Mouse (Mus musculus): ENCODE measurements around the gene Thada.

Gene Thada

DNA sequence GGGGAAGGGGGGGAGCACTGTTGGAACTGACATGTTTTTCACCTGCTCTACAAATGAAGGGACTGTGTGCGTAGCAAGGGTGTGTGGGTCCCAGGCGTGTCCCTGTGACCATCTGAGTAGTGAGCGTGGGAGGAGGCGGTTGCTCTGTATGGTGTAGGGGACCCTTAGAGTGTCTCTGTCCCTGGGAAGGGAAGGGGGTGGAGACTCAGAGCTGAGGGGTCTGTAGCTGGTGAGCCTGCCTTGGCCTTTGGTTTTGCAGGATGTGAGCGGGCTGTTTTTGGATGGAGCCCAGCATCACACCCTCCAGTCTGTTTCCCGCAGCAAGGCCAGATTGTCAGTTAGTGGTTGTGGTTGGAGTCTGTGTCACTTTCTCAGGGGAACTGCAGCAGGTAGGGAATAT is 324.3 kb downstream of the Thada start:
- peak; percentile 97 for DNase-seq

DNA sequence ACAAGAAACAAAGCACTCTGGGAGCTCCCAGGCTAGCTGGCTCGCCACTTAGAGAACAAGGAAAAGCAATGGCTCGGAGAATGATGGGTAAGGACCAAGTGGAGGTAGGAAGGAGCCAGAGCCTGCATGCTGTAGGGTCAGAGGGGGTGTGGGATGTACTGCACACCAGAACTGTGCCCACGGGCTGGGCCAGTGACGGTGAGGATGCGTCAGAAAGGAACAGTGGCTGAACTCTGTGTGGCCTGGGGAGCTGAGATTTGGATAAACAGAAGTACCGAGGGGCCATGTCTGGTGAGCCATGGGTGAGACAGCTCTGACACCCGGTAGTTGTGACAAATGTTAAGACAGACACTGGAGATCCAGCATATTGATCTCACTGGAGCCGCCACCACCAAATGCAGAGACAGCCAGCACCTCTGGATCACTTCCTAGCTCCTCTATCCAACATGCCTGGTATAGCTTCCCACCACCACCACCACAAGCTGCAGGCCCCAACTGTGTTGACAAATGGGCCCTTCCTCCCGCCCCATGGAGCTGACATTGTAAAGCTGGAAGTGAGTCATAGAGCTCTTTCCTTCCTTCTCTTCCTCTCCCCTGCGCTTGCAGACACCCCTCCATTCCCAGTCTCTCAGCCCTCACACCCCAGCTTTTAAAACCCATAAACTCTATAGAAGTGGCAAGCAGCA is 325.0 kb downstream of the Thada start:
- DNase-seq, result peak; percentile 97
